8 mouse cellular contexts compared by ENCODE assay signal in the genomic region with DNA sequence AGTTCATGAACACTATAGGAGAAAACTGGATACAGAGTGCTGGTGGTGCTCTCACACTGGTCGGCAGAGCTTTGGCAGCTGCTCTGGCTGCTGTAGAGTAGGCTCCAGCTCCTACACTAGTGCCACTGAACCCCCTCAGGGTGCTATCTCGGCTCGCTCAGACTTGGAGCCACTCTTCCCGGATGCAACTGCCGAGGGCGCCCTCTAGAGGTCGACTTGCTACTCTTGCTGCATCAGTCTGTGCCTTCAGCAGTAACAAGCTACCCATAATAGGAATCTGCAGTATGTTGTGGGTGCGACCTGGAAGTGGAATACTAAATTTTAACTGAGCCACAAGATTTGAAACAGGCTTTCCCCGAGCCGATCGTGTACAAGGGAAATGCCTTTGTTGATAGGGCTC. TPM values are rescaled to one million over a fixed set of nuclear protein-coding genes. Genes with fewer than 3 reads are reported as not detected.
A peak's percentile ranks its signal among the peaks of the same experiment; 100 is the strongest.
DNase-seq lines count a peak whose midpoint lies in the region.

No protein-coding gene starts in this region.

- WGBS in large intestine, adult 2 months = 10% methylated on average over 11 of the region's 11 CpGs

- peak; percentile 86 for DNase-seq in A20 (ENCODE audit: low read depth, low spot score)
- DNase-seq in MEL-GATA-1-ER (ENCODE audit: extremely low read depth, low read depth) = peak; percentile 74
- DNase-seq in cerebellum, postnatal 14 days = peak; percentile 44 to 75
- peak; percentile 48 to 75 for DNase-seq in gastrocnemius, postnatal 4 days (ENCODE audit: low spot score in 2 of 2)
- DNase-seq in large intestine, adult 2 months (ENCODE audit: low read depth, low spot score) = peak; percentile 60
- DNase-seq in lung, adult 18-20 months = peak; percentile 81 to 85
- peak; percentile 62 to 77 for DNase-seq in right cerebral cortex, adult 2 months (ENCODE audit: low spot score in 2 of 2)
- peak; percentile 61 for DNase-seq in urinary bladder, adult 2 months (ENCODE audit: low spot score)

RNA-seq across cellular contexts. Expression of gene Exoc6, which starts 40.5 kb away (rescaled TPM):
- total RNA-seq in gastrocnemius, postnatal 4 days (2021) = 10 to 100 TPM; 40.5 to 48.2 TPM
- 7.7 and 8.7 TPM in 2 replicates for polyA plus RNA-seq in large intestine, adult 2 months (2012; rRNA removed)
- polyA plus RNA-seq in urinary bladder, adult 2 months (2012; rRNA removed) = 16.4 and 17.1 TPM in 2 replicates

Comparison
In these comparisons a context has a peak if more than half of its experiments do, and no peak if none do; other contexts are left out.
1. Peak in every context shown above with its lines: DNase-seq.